Comparison of ENCODE assay signal across 21 mouse cellular contexts in genomic region chr2:152500863-152501229, GRCm38 (mm10). TPM values are rescaled to one million over a fixed set of nuclear protein-coding genes. Genes with fewer than 3 reads are reported as not detected.
DNase-seq lines count a peak whose midpoint lies in the region; ATAC-seq and TF ChIP-seq lines count a peak whose summit lies in the region.
"Had no signal": no experiment of that assay in that cellular context is flagged by ENCODE, and none has a peak within 500 bp of the region (broad histone marks: within the 10 kb centered on the region; RNA-seq: fewer than 3 reads in every experiment).

No protein-coding gene starts in this region.

- ATAC-seq in erythroblast, adult 5-6 weeks (replicated peaks; ENCODE audit: low FRiP score, poor library complexity, severe bottlenecking): no peak
- ATAC-seq: forebrain, embryonic 13.5 days; midbrain, embryonic 13.5 days had no signal

- no peaks in the 10 kb centered on the region for H3K79me2 ChIP-seq in CH12.LX (replicated peaks; ENCODE audit: control insufficient read depth, extremely low read depth, insufficient read depth, poor library complexity, severe bottlenecking)

- no peak overlapping the region for H3K27ac ChIP-seq in layer of hippocampus, adult 2 months
- no peak overlapping the region for H3K27ac ChIP-seq in CH12.LX (ENCODE audit: insufficient read depth, low read depth)
- H3K27ac ChIP-seq in ES-E14 (ENCODE audit: insufficient read depth, low read depth, low read length, poor library complexity, severe bottlenecking): no peak overlapping the region
- H3K27ac ChIP-seq: embryonic facial prominence, embryonic 13.5 days; forebrain, embryonic 13.5 days; hindbrain, embryonic 10.5 days; limb, embryonic 15.5 days; midbrain, embryonic 13.5 days had no signal

- TF ChIP-seq CTCF in layer of hippocampus, adult 2 months (conservative IDR thresholded peaks at IDR 0.05): peak; percentile 39
- peak; percentile 10 to 44; a peak in 2 of 4 replicates for TF ChIP-seq CTCF in CH12.LX (conservative IDR thresholded peaks at IDR 0.05 in 1 of 2, IDR thresholded peaks at IDR 0.05 in 1 of 2; ENCODE audit: low read depth in 2 of 2, low read length in 2 of 2)

- H3K27me3 ChIP-seq in CH12.LX (replicated peaks): peaks cover 8% of the 10 kb centered on the region
- H3K27me3 ChIP-seq: embryonic facial prominence, embryonic 13.5 days; forebrain, embryonic 13.5 days; limb, embryonic 15.5 days; midbrain, embryonic 13.5 days had no signal

- H3K9ac ChIP-seq in CH12.LX (ENCODE audit: insufficient read depth, low read depth) (no peak overlapping the region), ES-E14 (ENCODE audit: insufficient read depth, low read depth, low read length, poor library complexity, severe bottlenecking) (no peak overlapping the region)
- H3K9ac ChIP-seq: embryonic facial prominence, embryonic 13.5 days; forebrain, embryonic 13.5 days; limb, embryonic 15.5 days; midbrain, embryonic 13.5 days had no signal

- intact Hi-C loops in heart, postnatal 10 days (cut with DNase I): no loop called here

- H3K4me1 ChIP-seq in CH12.LX (ENCODE audit: control insufficient read depth in 1 of 2, insufficient read depth in 2 of 2) (no peaks in the 10 kb centered on the region), ES-E14 (ENCODE audit: control insufficient read depth in 2 of 2, insufficient read depth in 2 of 2, low read length in 2 of 2, poor library complexity in 1 of 2) (no peaks in the 10 kb centered on the region)
- H3K4me1 ChIP-seq: embryonic facial prominence, embryonic 13.5 days; forebrain, embryonic 13.5 days; hindbrain, embryonic 10.5 days; limb, embryonic 15.5 days; midbrain, embryonic 13.5 days had no signal

- TF ChIP-seq RAD21 in CH12.LX (IDR thresholded peaks at IDR 0.05; ENCODE audit: low read depth, low read length): peak; percentile 35

- no peak for TF ChIP-seq EP300 in CH12.LX (IDR thresholded peaks at IDR 0.05; ENCODE audit: low read length)

- dilution Hi-C loops in CH12.LX (cut with MboI; ENCODE audit: extremely low pct_ligation_motif_present, extremely low pct_unique_long_range_greater_than_20kb, low sequenced_read_pairs): no loop called here

- peaks cover 2% of the 10 kb centered on the region for H3K9me3 ChIP-seq in CH12.LX (replicated peaks; ENCODE audit: low read length)
- H3K9me3 ChIP-seq in ES-E14 (ENCODE audit: control insufficient read depth, insufficient read depth, low read depth, low read length): no peaks in the 10 kb centered on the region
- H3K9me3 ChIP-seq: embryonic facial prominence, embryonic 13.5 days; forebrain, embryonic 13.5 days; hindbrain, embryonic 10.5 days; limb, embryonic 15.5 days; midbrain, embryonic 13.5 days had no signal

- in situ Hi-C loops in CH12.LX (cut with MboI; ENCODE audit: low pct_ligation_motif_present, low pct_unique_long_range_greater_than_20kb, low sequenced_read_pairs): no loop called here
- in situ Hi-C loops in ES-E14 (cut with MboI; ENCODE audit: low sequenced_read_pairs in 2 of 2, unreplicated experiment in 2 of 2): no loop called here

- no peak for DNase-seq in layer of hippocampus, adult 2 months (ENCODE audit: low spot score in 2 of 2)
- DNase-seq in layer of hippocampus, adult 18-20 months (ENCODE audit: low spot score in 2 of 2): no peak
- no peak for DNase-seq in CH12.LX (ENCODE audit: extremely low read depth)
- peak; percentile 33 for DNase-seq in ES-E14 (ENCODE audit: low read depth, low spot score)
- DNase-seq in induced T-regulatory cell, adult 2 months (ENCODE audit: low read depth): peak; percentile 24
- DNase-seq in heart, postnatal 10 days: no peak
- DNase-seq: adrenal gland, postnatal 14 days; cerebellum, postnatal 25 days; kidney, adult 11 months; lung, postnatal 10 days; right cerebral cortex, postnatal 14 days; thymus, adult 2 months had no signal

- no peak overlapping the region for H3K4me3 ChIP-seq in layer of hippocampus, adult 2 months
- H3K4me3 ChIP-seq in CH12.LX (replicated peaks in 1 of 3; ENCODE audit: low read depth in 2 of 3, low read length in 2 of 3, poor library complexity in 1 of 3) (no peak overlapping the region), ES-E14 (ENCODE audit: insufficient read depth in 1 of 2, low read depth in 1 of 2, low read length in 2 of 2, poor library complexity in 1 of 2, severe bottlenecking in 1 of 2) (no peak overlapping the region)
- H3K4me3 ChIP-seq: embryonic facial prominence, embryonic 13.5 days; forebrain, embryonic 13.5 days; hindbrain, embryonic 10.5 days; limb, embryonic 15.5 days; midbrain, embryonic 13.5 days had no signal

- H3K36me3 ChIP-seq in CH12.LX (replicated peaks in 1 of 2; ENCODE audit: control insufficient read depth in 1 of 2, insufficient read depth in 1 of 2, low read length in 1 of 2): no peaks in the 10 kb centered on the region
- no peaks in the 10 kb centered on the region for H3K36me3 ChIP-seq in ES-E14 (ENCODE audit: control insufficient read depth, insufficient read depth, low read length, poor library complexity, severe bottlenecking)
- H3K36me3 ChIP-seq: embryonic facial prominence, embryonic 13.5 days; hindbrain, embryonic 10.5 days; limb, embryonic 15.5 days; midbrain, embryonic 13.5 days had no signal

- no peak for TF ChIP-seq POLR2A in CH12.LX (IDR thresholded peaks at IDR 0.05; ENCODE audit: low read depth, low read length)

- no peak overlapping the region for H3K4me2 ChIP-seq in CH12.LX (ENCODE audit: insufficient read depth, low read depth, poor library complexity, severe bottlenecking)
- H3K4me2 ChIP-seq: embryonic facial prominence, embryonic 13.5 days; forebrain, embryonic 13.5 days; heart, embryonic 11.5 days; limb, embryonic 15.5 days; midbrain, embryonic 13.5 days had no signal

TF ChIP-seq in CH12.LX, 34 proteins besides CTCF, POLR2A, EP300 and RAD21 (continues in another document):
- TF ChIP-seq CHD1 (IDR thresholded peaks at IDR 0.05; ENCODE audit: low read depth, low read length): no peak
- TF ChIP-seq ELF1 (IDR thresholded peaks at IDR 0.05; ENCODE audit: low read depth, low read length): no peak
- TF ChIP-seq SMC3 (IDR thresholded peaks at IDR 0.05; ENCODE audit: low read depth, low read length): peak; percentile 17; the same call in 1 of the 2 replicates
- TF ChIP-seq NRF1 (IDR thresholded peaks at IDR 0.05; ENCODE audit: low read depth, low read length): no peak
- TF ChIP-seq TBP (conservative IDR thresholded peaks at IDR 0.05; ENCODE audit: low read depth, low read length): no peak
- no peak for TF ChIP-seq PAX5 (IDR thresholded peaks at IDR 0.05; ENCODE audit: low read length)

TF ChIP-seq in ES-E14, 5 proteins besides CTCF, POLR2A, EP300 and RAD21:
- TF ChIP-seq HCFC1 (IDR thresholded peaks at IDR 0.05; ENCODE audit: borderline replicate concordance, insufficient read depth, low read length) (no peak), ZC3H11A (IDR thresholded peaks at IDR 0.05; ENCODE audit: borderline replicate concordance, low read depth, low read length) (peak; percentile 38; the same call in 1 of the 2 replicates), MAFK (IDR thresholded peaks at IDR 0.05; ENCODE audit: insufficient read depth, low read depth, low read length) (no peak), ZNF384 (IDR thresholded peaks at IDR 0.05; ENCODE audit: low read depth, low read length) (no peak), CHD2 (IDR thresholded peaks at IDR 0.05; ENCODE audit: low read depth, low read length) (no peak)

RNA-seq across cellular contexts. Expression of gene Defb26, which starts 10.6 kb away (rescaled TPM):
- not detected for total RNA-seq in layer of hippocampus, adult 2 months (2021)
- not detected for total RNA-seq in layer of hippocampus, adult 18-20 months (2021)
- total RNA-seq in CH12.LX (2012; rRNA removed): not detected in 2 replicates
- total RNA-seq in CH12.LX (2014; rRNA removed): not detected in 2 replicates
- polyA plus RNA-seq in CH12.LX (2012; ENCODE audit: insufficient read length, low read depth): not detected in 2 replicates
- not detected in 2 replicates for total RNA-seq in ES-E14 (2012; rRNA removed)
- not detected for total RNA-seq in heart, postnatal 10 days (2021)
- total RNA-seq in erythroblast, adult 5-6 weeks (2015; ENCODE audit: low replicate concordance): not detected in 2 replicates
- total RNA-seq in erythroblast, adult 5-6 weeks (2017; ENCODE audit: low replicate concordance): not detected in 2 replicates
- total RNA-seq: adrenal gland, postnatal 14 days; gastrocnemius, adult 8-10 months had no signal
- polyA plus RNA-seq: embryonic facial prominence, embryonic 13.5 days; forebrain, embryonic 13.5 days; heart, embryonic 11.5 days; hindbrain, embryonic 10.5 days; large intestine, adult 2 months; limb, embryonic 15.5 days; midbrain, embryonic 13.5 days; thymus, adult 2 months had no signal

RNA-seq across cellular contexts. Expression of gene Defb22, which starts 10.9 kb away (rescaled TPM):
- not detected for total RNA-seq in layer of hippocampus, adult 2 months (2021)
- total RNA-seq in layer of hippocampus, adult 18-20 months (2021): not detected
- total RNA-seq in CH12.LX (2012; rRNA removed) (not detected in 2 replicates), CH12.LX (2014; rRNA removed) (not detected in 2 replicates), ES-E14 (2012; rRNA removed) (not detected in 2 replicates)
- not detected in 2 replicates for polyA plus RNA-seq in CH12.LX (2012; ENCODE audit: insufficient read length, low read depth)
- not detected for total RNA-seq in heart, postnatal 10 days (2021)
- not detected in 2 replicates for total RNA-seq in erythroblast, adult 5-6 weeks (2015; ENCODE audit: low replicate concordance)
- not detected in 2 replicates for total RNA-seq in erythroblast, adult 5-6 weeks (2017; ENCODE audit: low replicate concordance)
- total RNA-seq: adrenal gland, postnatal 14 days; gastrocnemius, adult 8-10 months had no signal
- polyA plus RNA-seq: embryonic facial prominence, embryonic 13.5 days; forebrain, embryonic 13.5 days; heart, embryonic 11.5 days; hindbrain, embryonic 10.5 days; large intestine, adult 2 months; limb, embryonic 15.5 days; midbrain, embryonic 13.5 days; thymus, adult 2 months had no signal

RNA-seq across cellular contexts. Expression of gene Defb28, which starts 17.2 kb away (rescaled TPM):
- total RNA-seq in layer of hippocampus, adult 2 months (2021): not detected
- total RNA-seq in layer of hippocampus, adult 18-20 months (2021): not detected
- not detected in 2 replicates for total RNA-seq in CH12.LX (2012; rRNA removed)
- total RNA-seq in CH12.LX (2014; rRNA removed): not detected in 2 replicates
- not detected in 2 replicates for polyA plus RNA-seq in CH12.LX (2012; ENCODE audit: insufficient read length, low read depth)
- total RNA-seq in ES-E14 (2012; rRNA removed): not detected in 2 replicates
- not detected for total RNA-seq in heart, postnatal 10 days (2021)
- total RNA-seq in erythroblast, adult 5-6 weeks (2015; ENCODE audit: low replicate concordance): not detected in 2 replicates
- not detected in 2 replicates for total RNA-seq in erythroblast, adult 5-6 weeks (2017; ENCODE audit: low replicate concordance)
- total RNA-seq: adrenal gland, postnatal 14 days; gastrocnemius, adult 8-10 months had no signal
- polyA plus RNA-seq: embryonic facial prominence, embryonic 13.5 days; forebrain, embryonic 13.5 days; heart, embryonic 11.5 days; hindbrain, embryonic 10.5 days; large intestine, adult 2 months; limb, embryonic 15.5 days; midbrain, embryonic 13.5 days; thymus, adult 2 months had no signal

RNA-seq across cellular contexts. Expression of gene Defb20, which starts 24.0 kb away (rescaled TPM):
- total RNA-seq in layer of hippocampus, adult 2 months (2021): not detected
- not detected for total RNA-seq in layer of hippocampus, adult 18-20 months (2021)
- total RNA-seq in CH12.LX (2012; rRNA removed): not detected in 2 replicates
- not detected in 2 replicates for total RNA-seq in CH12.LX (2014; rRNA removed)
- not detected in 2 replicates for polyA plus RNA-seq in CH12.LX (2012; ENCODE audit: insufficient read length, low read depth)
- not detected in 2 replicates for total RNA-seq in ES-E14 (2012; rRNA removed)
- total RNA-seq in heart, postnatal 10 days (2021): not detected
- not detected in 2 replicates for total RNA-seq in erythroblast, adult 5-6 weeks (2015; ENCODE audit: low replicate concordance)
- not detected in 2 replicates for total RNA-seq in erythroblast, adult 5-6 weeks (2017; ENCODE audit: low replicate concordance)
- total RNA-seq: adrenal gland, postnatal 14 days; gastrocnemius, adult 8-10 months had no signal
- polyA plus RNA-seq: embryonic facial prominence, embryonic 13.5 days; forebrain, embryonic 13.5 days; heart, embryonic 11.5 days; hindbrain, embryonic 10.5 days; limb, embryonic 15.5 days; midbrain, embryonic 13.5 days; thymus, adult 2 months had no signal

RNA-seq across cellular contexts. Expression of gene Defb23, which starts 36.4 kb away (rescaled TPM):
- not detected for total RNA-seq in layer of hippocampus, adult 2 months (2021)
- not detected for total RNA-seq in layer of hippocampus, adult 18-20 months (2021)
- total RNA-seq in CH12.LX (2012; rRNA removed): not detected in 2 replicates
- total RNA-seq in CH12.LX (2014; rRNA removed): not detected in 2 replicates
- polyA plus RNA-seq in CH12.LX (2012; ENCODE audit: insufficient read length, low read depth): not detected in 2 replicates
- total RNA-seq in ES-E14 (2012; rRNA removed): not detected in 2 replicates
- total RNA-seq in heart, postnatal 10 days (2021): not detected
- not detected in 2 replicates for total RNA-seq in erythroblast, adult 5-6 weeks (2015; ENCODE audit: low replicate concordance)
- total RNA-seq in erythroblast, adult 5-6 weeks (2017; ENCODE audit: low replicate concordance): not detected in 2 replicates
- total RNA-seq: adrenal gland, postnatal 14 days; gastrocnemius, adult 8-10 months had no signal
- polyA plus RNA-seq: embryonic facial prominence, embryonic 13.5 days; forebrain, embryonic 13.5 days; heart, embryonic 11.5 days; hindbrain, embryonic 10.5 days; large intestine, adult 2 months; limb, embryonic 15.5 days; midbrain, embryonic 13.5 days; thymus, adult 2 months had no signal

Comparison
In these comparisons a context has a peak if more than half of its experiments do, and no peak if none do; other contexts are left out.
1. DNase-seq: peak in ES-E14 (single experiment) and induced T-regulatory cell, adult 2 months (single experiment); none in layer of hippocampus, adult 2 months (0 of 2), layer of hippocampus, adult 18-20 months (0 of 2), CH12.LX (single experiment) and heart, postnatal 10 days (0 of 2).